Mouse (Mus musculus): Measurements from ENCODE around the gene Ryr1. TPM values are rescaled to one million over a fixed set of nuclear protein-coding genes. Genes with fewer than 3 reads are reported as not detected.

Gene Ryr1
- polyA plus RNA-seq, 1 experiment from 2014 or later = 0.31 TPM

DNA sequence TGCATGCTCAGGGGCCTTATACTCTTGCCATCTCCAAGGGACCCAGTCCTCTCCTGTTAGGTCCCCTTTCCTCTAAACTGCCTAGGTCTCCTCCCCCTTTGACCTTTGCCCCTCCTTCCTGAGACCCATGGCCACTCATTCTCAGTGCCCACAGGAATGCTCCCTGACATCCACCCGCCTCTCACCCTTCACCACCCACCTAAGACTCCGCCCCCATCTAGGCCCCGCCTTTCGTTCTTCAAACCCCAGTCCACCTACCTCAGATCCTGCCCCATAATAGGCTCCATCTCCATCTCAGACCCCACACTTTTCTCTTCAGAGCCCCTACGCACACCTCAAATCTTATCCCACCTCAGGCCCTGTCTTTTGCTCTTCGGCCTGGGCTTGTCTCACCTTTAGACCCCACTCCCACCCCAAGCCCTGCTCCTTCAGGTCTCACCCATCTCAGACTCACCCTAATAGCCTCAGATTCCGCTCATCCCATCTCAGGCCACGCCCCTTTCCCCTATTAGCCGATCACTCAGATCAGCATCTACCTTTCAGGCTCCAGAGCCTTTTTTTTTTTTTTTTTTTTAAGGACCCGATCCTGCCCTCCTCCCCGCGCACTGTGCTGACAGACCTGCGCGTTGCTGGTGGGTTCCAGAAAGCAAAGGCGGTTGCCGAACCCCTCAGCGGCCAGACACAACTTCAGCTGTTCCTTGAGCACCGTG is 6.7 kb downstream of the Ryr1 start:
- no peaks in the 10 kb centered on the region for H3K4me1 ChIP-seq
- 16% methylated on average over 18 of the region's 18 CpGs for WGBS
- ATAC-seq (ENCODE audit: extremely low read depth, insufficient number of reproducible peaks, low FRiP score, low TSS enrichment) = no peak
- no peak overlapping the region for H3K4me3 ChIP-seq
- no peak overlapping the region for H3K4me2 ChIP-seq
- H3K27me3 ChIP-seq (replicated peaks) = peaks cover 25% of the 10 kb centered on the region
- H3K36me3 ChIP-seq = no peaks in the 10 kb centered on the region
- no peak overlapping the region for H3K27ac ChIP-seq (replicated peaks)
- H3K9ac ChIP-seq = no peak overlapping the region
- H3K9me3 ChIP-seq = no peaks in the 10 kb centered on the region

DNA sequence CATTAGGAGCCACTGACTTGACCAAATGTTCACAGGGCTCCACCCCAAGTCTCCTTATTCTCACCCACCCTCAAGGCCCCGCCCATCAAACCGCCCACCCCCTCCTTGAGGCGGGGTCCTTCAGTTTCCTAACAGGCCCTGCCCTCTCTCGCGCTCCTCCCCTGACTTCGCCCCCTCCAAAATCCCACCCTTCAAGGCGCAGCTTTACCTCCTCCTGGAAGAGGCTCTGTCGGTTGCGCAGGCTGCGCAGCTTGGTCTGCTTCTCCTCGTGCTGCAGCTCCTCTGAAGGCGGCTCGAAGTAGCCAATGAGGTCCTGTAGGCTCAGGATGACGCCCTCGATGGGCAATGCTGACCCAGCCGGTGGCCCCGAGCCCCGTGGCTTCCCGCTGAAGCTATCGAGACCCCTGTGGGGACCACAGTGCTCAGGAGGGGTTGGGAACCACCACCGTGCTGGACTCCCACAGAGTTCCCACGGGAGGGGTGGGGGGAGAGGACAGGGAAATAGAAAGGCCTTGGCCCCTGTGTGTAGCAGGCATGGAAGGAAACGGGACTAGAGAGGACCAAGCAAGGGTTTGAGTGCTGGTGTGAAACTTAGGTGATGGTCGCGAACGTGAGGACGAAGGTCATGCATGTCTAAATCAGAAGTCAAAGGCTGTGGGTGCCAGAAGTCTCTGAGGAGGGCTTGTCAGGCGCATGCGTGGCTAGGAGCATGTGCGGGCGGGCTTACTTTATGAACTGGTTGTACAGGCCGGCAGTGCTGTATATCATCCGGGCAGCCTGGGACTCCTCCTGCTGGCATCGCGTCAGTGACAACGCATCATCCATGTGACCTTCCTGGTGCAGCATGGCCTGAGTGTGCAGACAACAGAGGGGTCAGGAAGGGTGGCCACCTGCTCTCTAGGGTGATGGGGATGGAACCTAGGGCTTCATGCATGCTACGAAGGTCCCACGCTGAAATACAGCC is 15.7 kb downstream of the Ryr1 start:
- no peaks in the 10 kb centered on the region for H3K9me3 ChIP-seq
- no peaks in the 10 kb centered on the region for H3K36me3 ChIP-seq
- peaks cover 6% of the 10 kb centered on the region for H3K4me1 ChIP-seq
- H3K9ac ChIP-seq = peak overlapping the region; percentile 69
- H3K4me3 ChIP-seq = peak overlapping the region; percentile 27
- 24% methylated on average over 38 of the region's 38 CpGs for WGBS
- peaks cover 17% of the 10 kb centered on the region for H3K27me3 ChIP-seq (replicated peaks)
- ATAC-seq (ENCODE audit: extremely low read depth, insufficient number of reproducible peaks, low FRiP score, low TSS enrichment) = no peak
- H3K4me2 ChIP-seq = peak overlapping the region; percentile 63
- H3K27ac ChIP-seq (replicated peaks) = no peak overlapping the region

DNA sequence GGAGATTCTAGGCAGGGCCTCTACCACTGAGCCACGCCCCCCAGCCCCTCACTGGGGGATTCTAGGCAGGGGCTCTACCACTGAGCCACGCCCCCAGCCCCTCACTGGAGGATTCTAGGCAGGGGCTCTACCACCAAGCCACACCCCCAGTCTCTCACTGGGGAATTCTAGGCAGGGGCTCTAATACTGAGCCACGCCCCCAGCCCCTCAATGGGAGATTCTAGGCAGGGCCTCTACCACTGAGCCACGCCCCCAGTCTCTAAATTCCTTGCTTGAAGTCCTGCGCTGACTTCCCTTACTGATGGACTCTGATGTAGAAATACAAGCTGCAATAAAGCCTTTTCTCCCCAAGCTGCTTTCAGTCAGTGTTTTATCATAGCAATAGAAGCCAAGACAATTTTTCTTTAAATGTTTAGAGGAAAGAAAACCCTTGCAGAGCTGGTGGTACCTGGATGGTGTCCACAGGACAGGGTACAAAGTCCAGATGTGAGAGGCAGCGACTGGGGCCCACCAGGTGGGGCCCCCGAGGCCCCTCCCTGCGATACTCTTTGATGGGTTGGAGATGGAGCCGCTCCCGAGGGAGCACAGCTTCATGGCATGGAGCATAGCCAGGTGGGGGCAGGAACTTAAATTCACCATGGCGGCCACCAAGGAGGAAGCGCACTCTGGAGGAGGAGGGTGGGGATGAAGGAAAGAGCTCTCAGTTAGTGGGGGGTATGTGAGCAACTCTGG is 23.5 kb downstream of the Ryr1 start:
- H3K4me3 ChIP-seq = no peak overlapping the region
- no peak overlapping the region for H3K4me2 ChIP-seq
- H3K27ac ChIP-seq (replicated peaks) = no peak overlapping the region
- no peak overlapping the region for H3K9ac ChIP-seq
- ATAC-seq (ENCODE audit: extremely low read depth, insufficient number of reproducible peaks, low FRiP score, low TSS enrichment) = no peak
- no peaks in the 10 kb centered on the region for H3K36me3 ChIP-seq
- no peaks in the 10 kb centered on the region for H3K9me3 ChIP-seq
- WGBS = 83% methylated on average over 12 of the region's 12 CpGs
- H3K27me3 ChIP-seq (replicated peaks) = 0 out of 2 replicates have a peak, but pooled peaks cover 6% of the 10 kb centered on the region
- H3K4me1 ChIP-seq = no peaks in the 10 kb centered on the region

DNA sequence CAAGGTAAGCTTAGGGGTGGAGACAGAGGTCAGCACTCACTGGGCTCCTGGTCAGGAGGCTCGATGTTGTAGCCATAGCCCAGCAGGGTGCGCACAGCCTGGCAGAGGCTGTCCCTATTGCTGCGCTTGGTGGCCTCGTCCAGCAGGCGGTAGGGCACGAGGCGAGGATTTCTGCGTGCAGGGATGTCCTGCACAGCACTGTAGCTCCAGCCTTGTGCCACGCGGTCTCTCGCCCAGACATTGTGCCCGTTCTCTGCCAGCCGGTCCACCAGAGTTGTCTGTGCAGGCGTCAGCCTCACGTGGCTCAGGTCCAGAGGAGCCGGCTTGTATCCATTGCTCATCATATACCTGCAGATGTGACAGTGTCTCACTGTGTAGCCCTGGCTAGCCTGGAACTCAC is 27.8 kb downstream of the Ryr1 start:
- Histone ChIP-seq H3K36me3 (no peaks in the 10 kb centered on the region), H3K9ac (no peak overlapping the region), H3K4me2 (no peak overlapping the region), H3K9me3 (no peaks in the 10 kb centered on the region), H3K27ac (replicated peaks) (no peak overlapping the region), H3K27me3 (replicated peaks) (0 out of 2 replicates have a peak, but pooled peaks cover 6% of the 10 kb centered on the region), H3K4me1 (no peaks in the 10 kb centered on the region), H3K4me3 (no peak overlapping the region)
- WGBS = 77% methylated on average over 16 of the region's 16 CpGs
- ATAC-seq (ENCODE audit: extremely low read depth, insufficient number of reproducible peaks, low FRiP score, low TSS enrichment) = no peak

DNA sequence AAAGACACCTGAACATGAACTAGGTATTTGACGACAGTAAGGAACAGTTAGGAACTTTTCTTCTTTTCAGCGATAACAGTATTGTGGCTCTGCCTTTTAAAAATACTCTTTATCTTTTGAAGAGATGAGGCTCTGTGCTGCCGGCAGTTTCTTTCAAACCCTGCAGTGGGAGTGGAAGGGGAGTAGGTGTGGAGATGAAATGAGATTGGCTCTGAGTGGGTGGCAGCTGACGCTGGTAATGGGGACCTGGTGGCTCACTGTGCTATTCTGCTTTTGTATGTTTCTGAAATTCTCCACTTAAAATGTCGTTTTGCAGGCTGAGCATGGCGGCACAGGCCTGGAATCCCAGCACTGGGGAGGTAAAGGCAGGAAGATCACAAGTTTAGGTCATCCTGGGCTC is 36.2 kb downstream of the Ryr1 start:
- no peak for ATAC-seq (ENCODE audit: extremely low read depth, insufficient number of reproducible peaks, low FRiP score, low TSS enrichment)
- no peaks in the 10 kb centered on the region for H3K9me3 ChIP-seq
- no peak overlapping the region for H3K9ac ChIP-seq
- H3K4me3 ChIP-seq = no peak overlapping the region
- no peak overlapping the region for H3K4me2 ChIP-seq
- no peak overlapping the region for H3K27ac ChIP-seq (replicated peaks)
- no peaks in the 10 kb centered on the region for H3K36me3 ChIP-seq
- peaks cover 56% of the 10 kb centered on the region for H3K27me3 ChIP-seq (replicated peaks)
- no peaks in the 10 kb centered on the region for H3K4me1 ChIP-seq
- 60% methylated on average over 6 of the region's 6 CpGs for WGBS

DNA sequence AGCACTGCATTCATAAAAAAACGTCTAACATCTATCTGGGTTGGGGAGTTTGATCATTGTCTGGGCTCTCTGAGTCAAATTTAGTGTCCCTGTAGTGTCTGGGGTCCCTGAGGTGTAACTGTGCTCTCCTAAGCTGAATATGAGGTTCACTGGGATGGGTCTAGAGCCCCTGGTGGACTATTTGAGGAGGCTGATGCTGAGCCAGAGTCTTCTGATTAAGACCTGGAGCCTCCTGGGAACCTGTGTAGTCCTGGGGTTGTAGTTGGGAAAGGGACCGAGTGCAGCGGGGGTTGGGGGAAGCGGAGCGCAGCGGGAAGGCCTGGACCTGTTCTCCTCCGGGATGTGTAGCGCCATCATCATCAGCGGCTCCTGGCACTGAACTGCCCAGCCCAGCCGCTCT is 38.1 kb downstream of the Ryr1 start:
- Histone ChIP-seq H3K9ac (no peak overlapping the region), H3K4me3 (no peak overlapping the region), H3K36me3 (no peaks in the 10 kb centered on the region), H3K27ac (replicated peaks) (no peak overlapping the region), H3K4me1 (no peaks in the 10 kb centered on the region), H3K27me3 (replicated peaks) (peaks cover 64% of the 10 kb centered on the region), H3K9me3 (no peaks in the 10 kb centered on the region), H3K4me2 (no peak overlapping the region)
- no peak for ATAC-seq (ENCODE audit: extremely low read depth, insufficient number of reproducible peaks, low FRiP score, low TSS enrichment)
- 72% methylated on average over 10 of the region's 10 CpGs for WGBS

DNA sequence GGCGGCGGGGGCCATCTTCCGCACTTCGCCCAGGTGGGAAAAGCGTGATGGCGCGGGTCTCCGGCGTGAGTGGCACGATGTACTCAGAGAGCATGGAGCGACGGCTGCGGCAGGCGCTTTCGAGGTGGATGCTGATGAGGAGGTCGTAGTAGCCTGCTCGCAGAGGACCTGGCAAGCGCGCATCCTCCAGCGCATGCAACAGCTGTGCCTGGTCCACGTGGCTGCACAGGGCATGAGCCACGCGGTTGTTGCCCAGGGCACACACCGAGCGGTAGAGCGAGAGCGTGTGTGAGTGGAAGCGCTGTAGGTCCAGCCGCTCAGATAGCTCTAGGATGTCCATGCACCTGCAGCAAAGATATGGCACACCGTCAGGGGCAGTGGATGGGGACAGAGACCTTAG is 39.0 kb downstream of the Ryr1 start:
- H3K27ac ChIP-seq (replicated peaks) = no peak overlapping the region
- H3K4me1 ChIP-seq = no peaks in the 10 kb centered on the region
- 75% methylated on average over 30 of the region's 30 CpGs for WGBS
- no peak overlapping the region for H3K4me2 ChIP-seq
- H3K9me3 ChIP-seq = no peaks in the 10 kb centered on the region
- H3K36me3 ChIP-seq = no peaks in the 10 kb centered on the region
- no peak for ATAC-seq (ENCODE audit: extremely low read depth, insufficient number of reproducible peaks, low FRiP score, low TSS enrichment)
- H3K27me3 ChIP-seq (replicated peaks) = peaks cover 68% of the 10 kb centered on the region
- H3K4me3 ChIP-seq = no peak overlapping the region
- H3K9ac ChIP-seq = no peak overlapping the region

DNA sequence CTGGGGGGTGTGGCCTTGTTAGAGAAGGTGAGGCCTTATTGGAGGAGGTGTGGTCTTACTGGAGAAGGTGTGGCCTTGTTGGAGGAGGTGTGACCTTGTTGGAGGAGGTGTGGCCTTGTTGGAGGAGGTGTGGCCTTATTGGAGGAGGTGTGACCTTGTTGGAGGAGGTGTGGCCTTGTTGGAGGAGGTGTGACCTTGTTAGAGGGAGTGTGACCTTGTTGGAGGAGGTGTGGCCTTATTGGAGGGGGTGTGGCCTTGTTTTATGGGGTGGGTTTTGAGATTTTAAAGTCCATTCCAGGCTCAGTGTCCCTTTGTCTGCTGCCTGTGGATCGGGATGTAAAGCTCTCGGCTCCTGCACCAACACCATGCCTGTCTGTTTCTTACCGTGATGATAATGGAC is 40.6 kb downstream of the Ryr1 start:
- Histone ChIP-seq H3K9ac (no peak overlapping the region), H3K9me3 (no peaks in the 10 kb centered on the region), H3K4me3 (no peak overlapping the region), H3K36me3 (no peaks in the 10 kb centered on the region), H3K27me3 (replicated peaks) (peaks cover 66% of the 10 kb centered on the region), H3K27ac (replicated peaks) (no peak overlapping the region), H3K4me2 (no peak overlapping the region), H3K4me1 (no peaks in the 10 kb centered on the region)
- no peak for ATAC-seq (ENCODE audit: extremely low read depth, insufficient number of reproducible peaks, low FRiP score, low TSS enrichment)
- WGBS = 80% methylated on average over 3 of the region's 3 CpGs

DNA sequence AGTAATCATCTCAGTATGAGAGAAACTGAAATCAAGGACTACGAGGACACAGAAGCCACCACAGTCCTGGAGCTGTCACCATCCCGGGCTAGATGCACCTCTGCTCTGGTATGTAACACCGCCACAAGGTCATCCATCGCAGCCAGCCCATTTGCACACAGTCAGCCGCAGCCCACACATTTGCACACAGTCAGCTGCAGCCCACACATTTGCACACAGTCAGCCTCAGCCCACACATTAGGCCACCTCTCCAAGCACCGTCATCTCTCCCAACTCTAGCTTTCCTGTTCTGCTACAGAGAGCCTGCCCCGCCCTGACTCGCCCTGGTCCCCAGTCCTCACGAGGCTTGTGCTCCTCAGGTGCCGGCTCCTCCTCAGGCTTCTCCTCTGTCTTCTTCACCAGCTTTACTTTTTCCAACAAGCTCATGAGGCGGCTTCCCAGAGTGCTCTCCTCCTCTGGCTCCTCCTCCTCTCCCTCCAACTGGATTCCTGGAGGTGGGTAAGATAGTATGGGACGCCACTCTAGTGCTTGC is 45.5 kb downstream of the Ryr1 start:
- H3K4me3 ChIP-seq = no peak overlapping the region
- no peak overlapping the region for H3K27ac ChIP-seq (replicated peaks)
- no peak overlapping the region for H3K9ac ChIP-seq
- H3K9me3 ChIP-seq = no peaks in the 10 kb centered on the region
- no peak for ATAC-seq (ENCODE audit: extremely low read depth, insufficient number of reproducible peaks, low FRiP score, low TSS enrichment)
- no peaks in the 10 kb centered on the region for H3K36me3 ChIP-seq
- no peak overlapping the region for H3K4me2 ChIP-seq
- H3K27me3 ChIP-seq (replicated peaks) = peaks cover 46% of the 10 kb centered on the region
- 62% methylated on average over 12 of the region's 12 CpGs for WGBS
- no peaks in the 10 kb centered on the region for H3K4me1 ChIP-seq

DNA sequence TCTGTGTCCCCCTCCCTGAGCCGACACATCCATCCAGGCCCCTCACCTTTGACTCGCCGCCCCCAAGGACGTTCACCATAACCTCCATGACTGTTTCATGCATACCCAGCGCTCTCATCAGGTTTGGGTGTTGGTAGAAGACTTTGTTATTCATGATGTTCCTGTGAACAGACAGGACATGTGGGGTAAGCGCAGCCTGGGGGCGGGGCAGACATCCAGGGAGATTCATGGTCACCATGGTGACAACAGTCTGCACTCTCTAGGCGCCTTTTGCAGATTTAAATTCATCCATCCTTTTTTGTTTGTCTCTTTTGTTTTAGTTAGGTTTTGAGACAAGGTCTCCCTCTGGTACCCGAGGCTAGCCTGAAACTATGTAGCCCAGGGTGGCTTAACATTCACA is 48.0 kb downstream of the Ryr1 start:
- Histone ChIP-seq H3K27me3 (replicated peaks) (peaks cover 64% of the 10 kb centered on the region), H3K4me2 (no peak overlapping the region), H3K27ac (replicated peaks) (no peak overlapping the region), H3K4me3 (no peak overlapping the region), H3K9me3 (no peaks in the 10 kb centered on the region), H3K9ac (no peak overlapping the region), H3K36me3 (no peaks in the 10 kb centered on the region), H3K4me1 (no peaks in the 10 kb centered on the region)
- no peak for ATAC-seq (ENCODE audit: extremely low read depth, insufficient number of reproducible peaks, low FRiP score, low TSS enrichment)
- WGBS = 54% methylated on average over 9 of the region's 9 CpGs

DNA sequence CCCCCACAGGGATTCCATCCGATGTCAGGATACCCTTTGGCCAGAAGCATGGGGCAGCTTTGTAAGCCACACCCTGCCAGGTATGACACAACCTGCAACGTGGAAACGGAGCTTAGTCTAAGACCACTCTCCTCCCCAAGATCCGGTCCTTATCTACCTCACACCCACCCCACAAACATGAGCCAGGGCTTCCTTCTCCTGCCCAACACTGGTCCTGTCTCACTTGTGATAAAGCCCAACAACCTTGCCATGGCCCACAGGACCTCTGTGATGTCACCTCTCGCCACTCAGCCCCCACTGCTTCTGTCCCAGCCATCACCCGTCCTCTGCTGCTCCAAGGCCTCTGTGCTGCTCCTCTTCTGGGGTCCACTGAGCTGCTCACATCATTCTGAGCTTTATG is 49.8 kb downstream of the Ryr1 start:
- no peak overlapping the region for H3K9ac ChIP-seq
- WGBS = 53% methylated on average over 6 of the region's 6 CpGs
- H3K27ac ChIP-seq (replicated peaks) = no peak overlapping the region
- no peak overlapping the region for H3K4me3 ChIP-seq
- ATAC-seq (ENCODE audit: extremely low read depth, insufficient number of reproducible peaks, low FRiP score, low TSS enrichment) = no peak
- peaks cover 70% of the 10 kb centered on the region for H3K27me3 ChIP-seq (replicated peaks)
- no peak overlapping the region for H3K4me2 ChIP-seq
- H3K36me3 ChIP-seq = no peaks in the 10 kb centered on the region
- peaks cover 5% of the 10 kb centered on the region; the same call in 1 of the 2 replicates for H3K4me1 ChIP-seq
- no peaks in the 10 kb centered on the region for H3K9me3 ChIP-seq
